29 mouse cellular contexts compared by ENCODE assay signal in genomic region chr7:135710702-135711101, GRCm38 (mm10).
"Had no signal": no experiment of that assay in that cellular context is flagged by ENCODE, and none has a peak within 500 bp of the region (broad histone marks: within the 10 kb centered on the region; RNA-seq: fewer than 3 reads in every experiment).

No protein-coding gene starts in this region.

- H3K4me2 ChIP-seq: embryonic facial prominence, embryonic 12.5 days; embryonic facial prominence, embryonic 13.5 days; embryonic facial prominence, embryonic 15.5 days; forebrain, embryonic 12.5 days; forebrain, embryonic 13.5 days; forebrain, embryonic 15.5 days had no signal

- H3K27ac ChIP-seq: embryonic facial prominence, embryonic 10.5 days; embryonic facial prominence, embryonic 12.5 days; embryonic facial prominence, embryonic 13.5 days; embryonic facial prominence, embryonic 15.5 days; forebrain, embryonic 10.5 days; forebrain, embryonic 12.5 days; forebrain, embryonic 13.5 days; forebrain, embryonic 15.5 days; gastrocnemius, adult 2 months; heart, adult 2 months had no signal

- H3K27me3 ChIP-seq: embryonic facial prominence, embryonic 12.5 days; embryonic facial prominence, embryonic 13.5 days; embryonic facial prominence, embryonic 15.5 days; forebrain, embryonic 12.5 days; forebrain, embryonic 13.5 days; forebrain, embryonic 15.5 days had no signal

- ATAC-seq: forebrain, embryonic 13.5 days; forebrain, embryonic 14.5 days; forebrain, embryonic 15.5 days; forebrain, embryonic 16.5 days; forebrain, postnatal 0 days had no signal

- H3K4me3 ChIP-seq: embryonic facial prominence, embryonic 10.5 days; embryonic facial prominence, embryonic 12.5 days; embryonic facial prominence, embryonic 13.5 days; embryonic facial prominence, embryonic 15.5 days; erythroblast, embryonic 14.5 days; forebrain, embryonic 10.5 days; forebrain, embryonic 12.5 days; forebrain, embryonic 13.5 days; forebrain, embryonic 15.5 days; gastrocnemius, adult 2 months; heart, adult 2 months had no signal

- DNase-seq: cerebellum, adult 2 months; cerebellum, adult 8-10 months; cerebellum, adult 9-10 months; cerebellum, adult 9-11 months; cerebellum, postnatal 10 days; cerebellum, postnatal 14 days; cerebellum, postnatal 25 days; cerebellum, postnatal 36 days; embryo, embryonic 11 days; forebrain, postnatal 0 days; gastrocnemius, adult 2 months; gastrocnemius, postnatal 10 days; gastrocnemius, postnatal 14 days; gastrocnemius, postnatal 25 days; gastrocnemius, postnatal 36 days; heart, adult 11 months; heart, adult 18-20 months; heart, adult 2 months had no signal

- H3K36me3 ChIP-seq: forebrain, embryonic 15.5 days had no signal

- H3K9ac ChIP-seq: embryonic facial prominence, embryonic 12.5 days; embryonic facial prominence, embryonic 13.5 days; embryonic facial prominence, embryonic 15.5 days; forebrain, embryonic 12.5 days; forebrain, embryonic 13.5 days; forebrain, embryonic 15.5 days; forebrain, postnatal 0 days had no signal

- H3K9me3 ChIP-seq: embryonic facial prominence, embryonic 10.5 days; embryonic facial prominence, embryonic 12.5 days; embryonic facial prominence, embryonic 13.5 days; embryonic facial prominence, embryonic 15.5 days; forebrain, embryonic 10.5 days; forebrain, embryonic 12.5 days; forebrain, embryonic 13.5 days; forebrain, embryonic 15.5 days had no signal
